Mouse (Mus musculus) right cerebral cortex, adult 2 months (tissue): ENCODE measurements around the gene Plk4.
"Not testable (repeated sequence)": the region's sequence is repeated elsewhere in the genome, so short reads cannot be mapped to it uniquely, and the experiment has no call there.

Experiments
- DNase-seq, 2 experiments: peaks; one replicate each; pipeline ENCODE4 v3.0.0; 2021 to 2022; ENCODE audit warnings: low spot score in 2 of 2

The Plk4 gene

DNA sequence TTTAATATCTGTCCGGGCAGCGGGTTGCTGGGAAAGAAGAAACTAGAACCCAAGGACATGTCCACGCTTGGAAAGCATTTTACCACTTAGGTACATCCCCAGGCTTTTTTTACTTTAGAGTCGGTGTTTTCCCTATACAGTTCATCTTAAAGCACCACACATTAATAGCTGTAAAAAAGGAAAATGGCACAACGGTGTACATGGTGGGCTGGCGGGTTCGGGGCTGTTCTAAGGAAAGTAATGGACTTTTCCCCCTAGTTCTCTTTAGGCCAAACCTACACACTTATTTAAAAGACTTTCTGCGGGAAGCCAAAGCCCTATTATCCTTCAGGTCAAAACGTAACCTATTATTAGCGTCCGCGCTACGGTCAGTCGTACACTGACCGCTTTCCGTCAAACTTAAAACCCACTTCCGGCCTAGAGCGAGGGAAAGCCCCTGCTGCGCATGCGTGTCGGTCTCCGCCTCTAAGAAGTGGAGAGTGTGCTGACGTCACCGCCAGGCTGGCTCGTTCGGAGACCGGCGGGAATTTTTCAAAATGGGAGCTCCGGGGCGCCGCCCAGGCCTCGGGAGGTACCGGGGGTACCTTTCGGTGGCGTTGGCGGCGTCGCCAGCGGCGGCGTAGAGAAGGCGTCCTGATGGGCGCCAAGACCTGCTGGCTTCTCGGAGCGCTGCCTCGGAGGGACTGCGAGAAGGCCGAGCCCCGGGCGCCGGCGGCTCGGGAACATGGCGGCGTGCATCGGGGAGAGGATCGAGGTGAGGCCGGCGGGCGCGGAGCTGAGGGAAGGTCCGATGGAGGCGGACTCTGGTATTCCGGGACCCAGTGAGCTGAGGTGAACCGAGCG, at the start of gene Plk4:
Gene Plk4, plus strand, starts transcription at position 490 of the 843 bp plus-strand sequence.
- DNase-seq = peak; percentile 97

DNA sequence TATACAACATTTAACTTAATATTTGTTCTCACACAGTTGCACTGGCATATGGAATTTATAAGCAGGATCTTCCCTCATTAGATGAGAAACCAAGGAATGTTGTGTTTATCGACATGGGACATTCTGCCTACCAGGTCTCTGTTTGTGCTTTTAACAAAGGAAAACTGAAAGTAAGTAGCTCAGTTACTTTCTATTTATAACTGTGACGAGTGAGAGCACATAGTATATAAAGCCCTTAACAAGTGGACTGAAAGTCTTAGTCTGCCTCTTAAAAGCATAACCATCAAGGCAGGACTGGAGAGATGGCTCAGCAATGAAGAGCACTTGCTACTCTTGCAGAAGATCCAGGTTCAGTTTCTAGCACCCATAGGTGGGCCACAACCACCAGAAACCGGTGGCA, 39.1 kb upstream of the Plk4 start:
- no peak for DNase-seq

DNA sequence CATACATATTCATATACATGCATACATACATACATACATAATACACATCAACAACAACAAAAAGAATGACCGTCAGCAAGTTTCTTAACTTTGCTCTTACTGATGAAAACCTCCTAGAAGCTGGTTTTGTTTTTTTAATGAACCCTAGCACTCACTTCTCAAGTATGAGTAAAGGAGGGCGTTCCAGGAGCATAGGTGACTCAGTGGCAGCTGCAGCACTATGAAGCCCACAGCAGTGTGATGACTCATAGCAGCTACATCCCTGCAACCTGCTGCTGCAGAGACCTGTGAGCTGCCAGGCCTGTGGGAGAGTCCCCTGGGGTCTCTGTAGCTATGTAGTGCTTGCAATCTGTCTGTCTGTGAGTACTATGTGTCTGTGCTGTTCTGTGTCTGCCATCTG, 38.5 kb upstream of the Plk4 start:
- DNase-seq = no peak

DNA sequence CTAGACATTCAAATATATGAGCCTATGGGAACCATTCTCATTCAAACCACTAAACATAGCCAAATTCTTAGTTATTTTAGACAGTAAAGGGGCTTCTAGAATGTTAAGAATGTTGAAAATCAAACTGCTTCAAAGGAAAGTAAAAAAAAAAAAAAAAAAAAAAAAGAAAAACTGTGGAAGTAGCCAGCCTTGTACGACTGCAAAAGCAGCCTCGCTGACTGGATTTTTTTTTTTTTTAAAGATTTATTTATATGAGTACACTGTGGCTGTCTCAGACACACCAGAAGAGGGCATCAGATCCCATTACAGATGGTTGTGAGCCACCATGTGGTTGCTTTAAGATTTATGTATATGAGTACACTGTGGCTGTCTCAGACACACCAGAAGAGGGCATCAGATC, 6.0 kb upstream of the Plk4 start:
- DNase-seq = no peak

DNA sequence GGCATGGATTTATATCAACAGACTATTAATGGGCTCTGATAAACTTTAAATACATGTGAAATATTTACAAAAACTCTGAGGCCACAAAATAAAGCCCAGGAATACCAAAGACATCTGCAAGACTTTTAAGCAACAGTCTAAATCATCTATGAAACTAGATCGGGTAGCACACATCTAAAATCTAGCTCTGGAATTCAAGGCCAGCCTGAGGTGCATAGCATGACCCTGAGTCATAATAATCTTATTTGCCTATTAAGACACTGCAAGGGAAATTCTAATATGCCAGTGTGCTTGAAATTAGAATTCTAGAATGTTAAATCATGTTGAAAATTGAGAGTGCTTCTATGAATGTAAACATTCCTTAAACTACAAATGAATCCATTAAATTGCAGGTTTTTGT, 1.8 kb upstream of the Plk4 start:
- no peak for DNase-seq

DNA sequence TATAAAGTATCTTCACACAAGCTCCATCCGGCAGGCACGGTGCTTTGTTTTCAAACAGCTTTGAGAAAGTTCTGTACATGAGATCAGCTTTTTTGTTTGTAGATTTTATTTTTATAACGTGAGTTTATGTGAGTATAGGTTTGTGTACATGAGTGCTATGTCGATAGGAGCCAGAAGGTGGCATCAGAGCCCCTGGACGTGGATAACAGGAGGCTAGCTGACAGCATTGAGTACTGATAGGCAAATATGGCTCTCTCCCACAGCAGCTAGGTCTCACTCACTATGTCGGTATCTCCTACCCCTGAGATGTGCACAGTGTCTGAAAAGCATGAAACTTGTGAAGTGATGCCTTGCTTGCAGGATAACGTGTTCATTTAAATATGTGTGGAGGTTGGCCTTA, 1.3 kb upstream of the Plk4 start:
- peak; percentile 41 to 43 for DNase-seq

DNA sequence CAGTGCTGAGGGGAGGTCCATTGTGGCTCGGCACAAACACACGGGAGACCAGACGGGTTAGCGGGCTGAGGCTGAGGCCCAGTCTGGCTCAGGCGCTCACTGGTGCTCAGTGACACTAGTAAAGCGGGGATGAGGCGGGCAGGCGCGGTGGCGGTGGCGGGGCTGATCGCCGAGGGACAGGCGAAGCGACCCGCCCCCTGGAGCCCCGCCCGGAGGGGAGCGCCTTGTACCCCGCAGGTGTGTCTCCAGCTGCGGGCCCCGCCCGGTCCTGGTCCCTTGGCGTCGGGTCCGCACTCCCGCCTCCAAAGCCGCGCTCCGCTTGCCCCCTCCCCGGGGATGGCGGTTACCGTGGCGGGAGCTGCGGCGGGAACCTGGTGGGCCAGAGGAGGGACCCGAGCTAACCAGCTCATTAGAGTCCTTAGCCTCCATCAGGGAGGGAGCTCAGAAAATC, 579 bp downstream of the Plk4 start:
- DNase-seq = peak; percentile 39 to 44

DNA sequence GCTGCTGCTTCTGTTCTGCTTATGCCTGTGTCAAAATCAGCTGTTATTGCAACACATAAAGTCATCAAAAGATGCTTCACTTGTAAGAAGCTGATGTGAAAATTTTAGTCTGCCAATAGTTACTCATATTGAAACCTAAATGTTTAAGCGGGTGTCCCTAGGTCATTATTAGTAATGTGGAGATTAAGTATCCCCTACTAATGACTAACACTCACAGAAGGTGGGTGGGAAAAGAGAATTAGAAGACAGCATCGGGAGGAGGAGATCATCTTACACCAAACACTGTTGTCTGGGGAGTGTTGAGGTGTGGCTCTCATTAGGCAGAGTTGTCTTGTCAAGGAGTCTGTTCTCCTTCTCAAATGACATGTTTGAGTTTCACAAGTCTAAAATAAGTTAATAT, 7.1 kb downstream of the Plk4 start:
- DNase-seq = no peak

DNA sequence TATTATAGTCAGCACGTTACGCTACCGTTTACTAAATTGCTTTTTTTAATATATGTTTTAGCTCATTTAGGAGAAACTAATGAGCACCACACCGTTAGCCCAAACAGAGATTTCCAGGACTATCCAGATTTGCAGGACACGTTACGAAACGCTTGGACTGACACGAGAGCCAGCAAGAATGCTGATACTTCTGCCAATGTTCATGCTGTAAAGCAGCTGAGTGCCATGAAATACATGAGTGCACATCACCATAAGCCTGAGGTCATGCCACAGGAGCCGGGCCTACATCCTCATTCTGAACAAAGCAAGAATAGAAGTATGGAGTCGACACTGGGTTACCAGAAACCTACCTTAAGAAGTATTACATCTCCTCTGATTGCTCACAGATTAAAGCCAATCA, 8.9 kb downstream of the Plk4 start:
- DNase-seq = no peak

DNA sequence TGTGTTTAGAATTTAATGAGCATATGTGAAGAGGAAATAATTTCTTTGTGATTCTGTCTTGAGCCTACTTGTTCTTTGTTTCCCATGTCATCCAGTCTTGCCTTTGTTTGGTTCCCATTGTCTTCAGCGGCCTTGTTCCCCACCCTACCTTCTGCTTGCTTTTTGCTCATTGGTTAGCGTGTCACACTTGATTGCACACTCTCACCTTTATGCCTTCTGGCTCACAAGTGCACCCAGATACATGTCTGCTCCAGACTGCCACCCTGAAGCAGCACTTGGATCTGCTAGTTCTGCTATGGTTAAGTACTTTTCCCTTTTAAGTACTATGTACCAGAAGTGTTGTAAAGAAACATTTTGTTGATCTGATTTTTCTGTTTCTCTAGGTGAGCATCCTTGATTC, 10.1 kb downstream of the Plk4 start:
- DNase-seq = no peak

DNA sequence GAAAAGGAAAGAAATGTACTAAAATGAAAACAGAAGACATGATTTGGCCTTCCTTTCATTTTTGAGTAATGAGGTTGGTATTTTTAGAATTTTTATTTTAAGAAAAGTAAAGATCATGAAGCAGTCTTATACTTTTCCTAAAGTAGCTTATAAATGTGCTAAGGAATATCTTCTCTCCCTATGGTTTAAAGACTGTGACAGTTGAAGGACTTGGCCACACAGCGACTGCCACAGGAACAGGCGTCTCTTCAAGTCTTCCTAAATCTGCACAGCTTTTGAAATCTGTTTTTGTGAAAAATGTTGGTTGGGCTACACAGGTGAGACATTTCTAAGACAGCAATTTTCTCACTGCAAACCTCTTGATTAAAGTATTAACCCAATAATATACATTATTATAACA, 13.5 kb downstream of the Plk4 start:
- no peak for DNase-seq

DNA sequence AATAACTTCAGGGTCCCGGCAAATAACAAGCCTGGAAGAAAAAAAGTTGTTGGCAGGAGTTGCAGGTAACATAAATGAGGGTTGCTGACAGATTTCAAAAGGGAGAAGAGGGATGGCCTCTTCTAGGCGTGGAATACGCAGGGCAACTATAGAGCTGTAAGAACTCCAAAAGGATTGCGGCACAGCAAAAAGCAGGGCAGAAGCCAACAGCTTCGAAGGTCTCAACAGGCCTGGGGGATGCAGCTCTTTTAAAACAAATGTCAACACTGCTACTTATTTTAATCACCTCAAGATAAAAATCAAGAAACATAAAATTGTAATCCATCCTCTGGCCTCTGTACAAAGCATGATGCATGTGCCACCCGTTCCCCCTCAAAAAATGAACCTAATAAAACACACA, 45.7 kb downstream of the Plk4 start:
- peak in 1 of 2 experiments; percentile 16 for DNase-seq

DNA sequence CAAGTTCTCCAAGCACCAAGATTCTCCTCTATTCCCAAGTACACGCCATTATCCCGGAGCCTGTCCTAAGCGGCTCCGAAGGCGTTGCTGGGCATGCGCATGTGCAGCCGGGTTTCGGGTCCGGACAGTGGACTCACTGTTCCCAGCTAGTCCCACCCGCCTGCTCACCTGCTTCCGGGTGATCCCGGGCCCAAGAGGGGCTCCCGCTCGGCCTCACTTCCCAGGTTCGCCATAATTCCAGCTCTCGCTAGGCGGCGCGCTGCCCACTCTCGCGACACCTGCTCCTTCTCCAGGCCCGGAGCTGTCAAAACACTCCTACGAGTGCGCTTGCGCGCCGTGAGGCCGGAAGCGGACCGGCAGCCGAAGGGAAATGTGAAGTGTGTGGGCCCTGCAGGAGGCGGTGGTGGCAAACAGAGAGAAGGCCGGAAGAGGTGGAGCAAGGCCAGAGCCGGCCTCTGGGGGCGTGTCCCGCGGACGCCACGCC, 46.7 kb downstream of the Plk4 start, which contains the start of gene Mfsd8:
Gene Mfsd8, minus strand, starts transcription at position 414 of the 484 bp plus-strand sequence.
- DNase-seq = peak; percentile 93 to 94

DNA sequence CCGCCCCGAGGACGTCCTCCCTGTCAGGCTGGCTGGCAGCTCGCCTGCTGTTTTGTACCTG, 47.0 kb downstream of the Plk4 start, which contains the start of gene Abhd18:
Gene Abhd18, plus strand, starts transcription at position 14 of the 61 bp plus-strand sequence.
- not testable (repeated sequence) for DNase-seq

DNA sequence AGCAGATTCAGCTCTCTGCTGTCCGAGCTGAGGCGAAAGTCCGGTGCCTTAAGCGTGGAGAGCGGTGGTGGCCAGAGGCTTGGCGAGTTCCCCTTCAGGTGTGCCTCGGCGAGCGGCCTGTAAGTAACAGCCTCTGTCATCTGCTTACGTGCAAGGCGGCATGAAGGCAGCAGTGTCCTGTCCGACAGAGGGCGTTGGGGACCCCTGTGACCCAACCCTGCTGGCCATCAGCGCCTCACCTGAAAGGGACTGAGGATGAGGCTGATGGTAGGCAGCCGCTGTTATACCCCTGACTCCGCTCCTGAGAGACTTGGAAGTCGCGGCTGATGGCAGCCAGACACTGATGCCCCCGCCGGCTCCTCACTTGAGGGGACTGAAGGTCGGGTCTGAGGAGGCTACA, 47.2 kb downstream of the Plk4 start:
- peak; percentile 38 to 64 for DNase-seq

DNA sequence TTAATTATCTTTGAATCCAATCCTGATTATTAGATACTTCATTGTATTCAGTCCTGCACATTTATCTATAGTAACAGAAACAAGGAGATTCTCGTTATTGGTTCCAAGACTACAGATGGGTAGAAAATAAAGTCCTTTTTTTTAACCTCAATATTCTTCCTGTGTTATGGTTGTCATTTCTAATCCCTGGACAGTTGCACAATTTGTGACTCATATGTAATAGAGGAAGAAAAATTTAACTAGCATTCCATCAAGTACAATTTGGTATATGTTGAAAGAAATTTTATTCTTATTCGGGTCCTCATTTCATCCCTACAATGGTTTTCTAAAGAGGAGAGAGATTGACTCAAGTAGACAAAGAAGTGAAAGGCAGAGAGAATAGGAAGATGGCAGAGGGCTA, 48.1 kb downstream of the Plk4 start:
- DNase-seq = not testable (repeated sequence)

DNA sequence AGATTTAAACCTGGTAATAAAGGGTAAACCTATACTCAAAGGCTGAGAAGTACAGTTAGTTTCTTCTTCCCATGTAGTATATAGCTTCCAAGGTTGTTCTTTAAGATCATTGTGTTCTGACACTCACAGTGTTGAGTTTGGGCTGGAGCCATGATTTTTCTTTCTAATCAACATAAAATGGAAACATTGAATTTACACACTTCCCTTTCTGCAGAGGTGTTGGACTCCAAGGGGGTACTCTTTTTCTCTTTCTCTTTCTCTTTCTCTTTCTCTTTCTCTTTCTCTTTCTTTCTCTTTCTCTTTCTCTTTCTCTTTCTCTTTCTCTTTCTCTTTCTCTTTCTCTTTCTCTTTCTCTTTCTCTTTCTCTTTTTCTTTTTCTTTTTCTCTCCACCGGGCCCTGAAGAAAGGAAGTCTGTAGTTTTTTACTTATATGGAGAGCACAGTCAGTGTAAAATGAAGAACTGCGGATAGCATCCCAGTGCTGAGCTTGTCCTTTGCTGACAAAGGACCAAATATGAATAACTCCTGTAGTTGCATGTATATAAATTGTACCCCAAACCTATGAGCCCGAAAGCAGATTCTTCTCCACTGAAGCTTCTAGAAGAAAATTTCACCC, 53.4 kb downstream of the Plk4 start:
- not testable (repeated sequence) for DNase-seq
